Mouse (Mus musculus): ENCODE results near the gene Klf13.

Gene Klf13

DNA sequence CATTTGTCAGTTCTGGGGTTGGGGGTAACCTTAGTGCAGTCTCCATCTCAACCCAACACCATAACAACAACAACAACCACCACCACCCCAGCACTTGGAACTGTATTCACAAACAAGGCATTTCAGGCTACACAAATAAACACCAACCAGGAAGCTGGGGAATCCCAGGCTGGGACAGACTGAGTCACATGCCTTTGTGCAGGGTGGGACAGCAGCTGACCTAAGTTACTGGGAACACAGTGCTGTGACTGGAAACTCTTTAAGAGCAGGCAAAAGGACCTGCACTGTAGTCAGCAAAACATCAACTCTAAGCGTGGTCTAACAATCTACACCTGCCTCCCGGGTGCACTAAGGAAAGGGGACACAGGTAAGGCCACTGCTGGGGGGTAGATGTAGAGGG, 33.5 kb downstream of the Klf13 start:
- DNase-seq = no peak

- no peak for DNase-seq
These were observed 34.9 kb downstream of the Klf13 start for GRCm38 (mm10) chr7:63903635-63904380.

DNA sequence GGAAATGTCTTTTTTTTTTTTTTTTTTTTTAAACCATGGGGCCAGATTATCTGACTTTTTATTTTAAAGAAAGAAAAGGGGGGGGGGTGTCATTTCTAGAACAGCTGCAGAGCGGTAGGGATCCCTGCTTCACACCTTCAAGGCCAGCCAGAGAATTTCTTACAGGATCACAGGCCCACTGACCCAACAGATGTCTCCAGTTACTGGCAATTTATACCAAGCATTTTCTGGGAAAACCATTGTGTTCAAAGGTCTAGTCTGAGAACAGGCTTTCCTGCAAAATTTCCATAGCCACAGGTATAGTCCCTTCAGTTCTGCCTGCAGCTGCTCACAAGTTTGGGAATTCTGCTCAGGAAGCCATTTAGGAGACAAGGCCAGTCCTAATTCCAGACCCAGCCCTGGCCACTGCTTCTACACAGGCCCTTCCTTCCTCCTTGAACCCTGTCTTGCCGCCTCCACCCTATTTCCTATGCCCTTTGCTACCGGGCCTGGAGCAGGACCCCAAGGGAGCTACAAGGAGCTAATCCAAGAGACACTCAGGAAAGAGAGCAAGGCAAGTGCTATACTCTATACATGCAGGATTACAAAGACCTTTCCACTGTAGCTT, 36.0 kb downstream of the Klf13 start:
- DNase-seq = no peak

GRCm38 (mm10) chr7:63901942-63902341, 36.8 kb downstream of the Klf13 start:
- no peak for DNase-seq

DNA sequence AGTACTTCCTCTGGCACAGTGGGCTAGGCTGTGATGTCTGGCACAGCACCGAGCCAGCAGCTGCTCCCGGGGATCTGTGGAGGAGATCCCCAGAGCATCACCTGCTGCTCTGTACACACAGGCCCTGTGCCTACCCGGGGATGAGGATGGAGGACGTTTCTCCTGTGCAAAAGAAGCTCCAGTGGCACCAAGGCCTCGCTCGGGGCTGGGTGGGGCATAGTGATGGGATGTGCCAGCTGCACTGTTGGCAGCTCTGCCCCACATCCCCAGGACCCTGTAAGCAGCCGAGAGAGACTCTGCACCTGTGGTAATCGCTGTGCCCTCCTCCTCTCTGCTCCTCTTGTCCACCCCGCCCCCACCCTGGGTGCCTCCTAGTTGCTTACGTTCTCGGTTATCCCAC, 37.4 kb downstream of the Klf13 start:
- peak; percentile 20 for DNase-seq

DNA sequence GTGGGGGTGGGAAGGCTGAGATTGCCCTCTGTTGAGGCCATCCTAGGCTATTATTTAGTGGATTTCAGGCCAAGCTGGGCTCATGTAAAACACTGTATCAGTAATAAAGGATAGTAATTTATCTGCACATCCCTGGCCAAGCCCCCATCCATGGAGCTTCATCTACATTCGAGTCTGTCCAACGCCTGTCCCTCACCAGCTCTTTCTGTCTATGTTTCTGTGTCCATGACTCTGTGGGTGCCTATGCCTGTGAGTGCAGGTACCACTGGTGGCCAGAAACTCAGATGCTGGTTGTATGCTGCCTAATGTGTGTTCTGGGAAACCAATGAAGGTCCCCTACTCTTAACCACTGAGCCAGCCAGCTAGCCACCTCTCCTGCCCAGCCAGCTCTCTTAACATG, 38.3 kb downstream of the Klf13 start:
- no peak for DNase-seq

DNA sequence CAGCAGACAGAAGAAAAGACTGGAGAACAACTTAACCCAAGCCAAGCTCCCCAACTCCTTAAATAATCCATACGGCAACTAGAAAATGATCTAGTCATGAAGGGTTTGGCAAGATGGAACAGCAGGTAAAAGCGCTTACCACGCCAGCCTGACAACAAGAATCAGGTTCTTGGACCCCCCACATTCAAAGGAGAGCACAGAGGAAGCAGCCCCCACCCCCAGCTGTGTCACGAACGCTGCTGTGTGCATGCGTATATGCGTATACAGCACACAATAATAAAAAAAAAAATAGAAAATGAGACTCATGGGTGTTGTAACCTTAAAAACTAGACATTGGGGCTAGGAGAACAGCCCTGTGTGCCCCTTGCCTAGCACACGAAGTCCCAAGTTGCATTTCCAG, 38.8 kb downstream of the Klf13 start:
- no peak for DNase-seq

DNA sequence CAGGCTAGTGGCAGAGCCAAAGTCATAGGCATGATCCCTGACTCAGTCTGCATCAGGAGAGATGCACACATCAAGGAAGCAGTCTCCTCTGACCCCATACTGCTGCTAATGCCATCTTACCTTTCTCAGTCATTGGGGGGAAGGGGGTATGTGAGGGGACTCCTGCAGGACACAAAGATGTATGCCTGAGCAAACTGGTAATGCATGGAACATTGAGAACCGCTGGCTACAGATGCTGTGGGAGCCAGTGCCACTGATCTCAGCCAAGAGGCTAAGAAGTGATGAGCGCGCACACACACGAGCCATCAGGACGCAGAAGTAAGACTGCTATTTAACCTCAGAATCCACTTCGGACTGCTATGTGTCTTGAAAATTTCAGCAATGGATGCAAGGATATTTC, 40.5 kb downstream of the Klf13 start:
- no peak for DNase-seq

GRCm38 (mm10) chr7:63897655-63898054, 41.1 kb downstream of the Klf13 start:
- no peak for DNase-seq

GRCm38 (mm10) chr7:63896968-63897468, 41.7 kb downstream of the Klf13 start:
- peak; percentile 78 for DNase-seq

DNA sequence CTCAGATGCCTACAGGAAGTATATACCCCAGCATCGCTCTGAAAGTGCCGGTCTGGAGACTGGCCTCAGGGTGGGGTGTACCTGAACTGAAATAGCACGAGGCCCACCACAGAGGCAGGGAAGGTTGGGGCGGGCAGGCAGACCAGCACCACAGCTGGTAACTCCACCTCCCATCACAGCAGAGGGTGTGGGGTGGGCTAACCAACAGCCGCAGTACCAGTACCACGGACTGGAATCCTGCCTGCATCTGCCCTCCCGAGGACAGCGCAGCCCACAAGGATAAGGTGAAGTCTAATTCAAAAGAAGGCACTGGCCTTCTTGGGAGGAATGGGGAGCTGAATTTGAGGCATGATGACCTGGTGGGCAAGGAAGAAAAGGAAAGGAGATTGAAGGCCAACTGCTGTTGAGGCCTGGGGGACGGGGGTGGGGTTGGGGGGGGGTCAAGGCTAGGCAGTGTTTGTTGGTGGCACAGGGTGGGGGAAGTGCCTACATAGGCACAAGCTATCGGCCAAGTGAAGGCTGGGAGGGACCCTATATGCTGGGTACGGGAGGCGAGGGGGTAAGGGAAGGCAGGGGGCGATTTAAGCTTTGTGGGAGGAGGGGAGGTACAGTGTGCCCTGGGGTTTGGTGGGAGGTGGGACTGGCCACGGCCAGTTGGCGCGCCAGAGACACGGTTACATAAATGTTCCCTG, 42.3 kb downstream of the Klf13 start:
- DNase-seq = no peak

- DNase-seq = no peak
These were observed 43.5 kb downstream of the Klf13 start for GRCm38 (mm10) chr7:63895223-63895622.

GRCm38 (mm10) chr7:63894662-63895061, 44.1 kb downstream of the Klf13 start:
- no peak for DNase-seq

DNA sequence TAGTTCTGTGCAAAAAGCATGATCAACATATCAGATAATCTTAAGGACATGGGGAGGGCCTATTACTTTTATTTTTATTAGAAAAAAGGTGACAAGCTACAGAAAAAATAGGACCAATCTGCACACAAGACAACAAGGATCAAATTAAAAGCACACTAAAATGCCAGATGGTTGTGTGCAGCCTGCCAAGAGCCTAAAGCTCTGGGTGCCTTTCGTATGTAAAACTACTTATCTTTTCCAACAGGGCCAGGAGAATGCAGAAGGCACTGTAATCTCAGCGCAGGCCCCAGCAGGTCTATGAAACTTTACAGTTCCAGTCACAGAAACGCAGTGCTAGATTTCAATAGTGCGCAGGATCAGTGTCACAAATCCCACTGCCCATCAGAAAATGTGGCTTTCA, 45.0 kb downstream of the Klf13 start:
- no peak for DNase-seq

DNA sequence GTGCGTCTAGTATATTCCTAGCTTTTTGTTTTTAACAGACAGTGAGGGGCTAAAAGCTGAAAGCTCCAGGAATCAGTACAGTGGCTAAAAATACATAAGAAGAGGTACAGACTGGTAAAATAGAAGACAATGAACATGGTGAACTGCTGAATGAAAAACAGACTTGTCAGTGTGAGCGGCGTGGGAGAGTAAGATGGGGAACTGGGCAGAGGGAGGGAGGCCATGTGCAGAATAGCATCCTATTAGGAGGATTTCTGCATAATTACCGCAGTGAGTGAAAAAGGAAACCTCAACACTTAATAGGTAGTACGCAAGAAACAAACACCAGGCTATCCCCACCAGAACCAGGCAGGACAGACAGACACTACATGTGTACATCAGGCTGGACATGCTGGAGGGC, 45.5 kb downstream of the Klf13 start:
- no peak for DNase-seq

DNA sequence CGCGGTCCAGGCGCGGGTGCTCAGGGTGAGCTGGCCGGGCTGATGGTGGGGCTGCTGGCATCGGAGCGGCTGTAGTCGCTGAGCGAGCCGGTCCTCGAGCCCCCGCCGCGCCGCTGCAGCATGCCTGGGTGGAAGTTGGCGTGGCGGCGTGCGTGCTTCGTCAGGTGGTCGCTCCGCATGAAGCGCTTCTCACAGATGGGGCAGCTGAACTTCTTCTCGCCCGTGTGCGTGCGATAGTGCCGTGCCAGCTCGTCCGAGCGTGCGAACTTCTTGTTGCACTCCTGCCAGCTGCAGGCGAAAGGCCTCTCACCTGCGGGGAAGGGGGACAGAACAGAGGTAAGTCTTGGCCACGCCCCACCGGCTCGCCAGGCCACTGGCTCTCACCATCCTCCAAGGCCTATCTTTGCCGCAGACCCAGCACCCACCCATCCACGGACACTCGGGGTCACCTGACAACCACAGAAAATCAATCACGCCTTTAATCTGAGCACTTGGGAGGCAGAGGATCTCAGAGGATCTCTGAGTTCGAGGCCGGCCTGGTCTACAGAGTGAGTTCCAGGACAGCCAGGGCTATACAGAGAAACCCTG, 47.1 kb downstream of the Klf13 start:
- no peak for DNase-seq

DNA sequence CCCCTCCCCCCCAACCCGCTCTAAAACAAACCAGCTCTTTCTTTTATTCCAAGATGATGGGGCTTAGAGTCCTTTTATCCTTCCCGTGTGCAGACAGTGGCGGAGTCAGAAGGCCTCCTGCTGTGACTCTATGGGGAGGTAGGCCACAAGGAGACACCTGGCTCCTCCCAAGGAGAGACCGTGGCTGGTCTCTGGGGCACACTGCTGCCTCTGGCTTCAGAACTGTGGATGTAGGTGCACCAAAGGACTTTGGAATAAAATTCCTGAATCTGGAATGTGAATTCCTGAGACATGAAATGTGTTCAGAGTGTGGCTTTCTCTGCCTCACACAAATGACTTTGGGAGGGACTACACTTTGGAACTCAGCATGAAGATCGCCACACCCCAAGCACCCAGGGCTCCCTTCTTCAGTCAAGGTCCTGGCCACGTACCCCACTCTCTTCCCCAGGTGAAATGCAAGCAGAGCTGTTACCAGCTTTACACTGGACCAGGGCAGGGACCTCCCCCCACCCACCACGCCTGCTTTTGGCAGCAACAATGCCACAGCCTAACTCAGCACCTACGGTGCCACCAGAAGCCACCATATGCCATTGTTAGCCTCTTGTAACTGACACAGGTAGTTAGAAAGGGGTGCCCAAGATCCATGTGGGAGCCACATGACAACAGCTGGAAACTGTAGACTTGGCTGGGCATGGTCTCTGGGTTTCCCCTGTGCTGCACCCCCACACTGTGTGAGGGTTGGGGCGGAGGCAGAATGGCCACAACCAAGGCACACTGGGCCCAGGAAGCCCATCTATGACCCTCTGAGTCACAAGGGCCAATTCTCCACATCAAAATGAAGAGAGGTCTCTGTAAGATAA, 49.4 kb downstream of the Klf13 start:
- no peak for DNase-seq

GRCm38 (mm10) chr7:63888674-63889073, 50.0 kb downstream of the Klf13 start:
- DNase-seq = no peak

- DNase-seq = no peak
These were observed 51.1 kb downstream of the Klf13 start for GRCm38 (mm10) chr7:63887602-63888123.

DNA sequence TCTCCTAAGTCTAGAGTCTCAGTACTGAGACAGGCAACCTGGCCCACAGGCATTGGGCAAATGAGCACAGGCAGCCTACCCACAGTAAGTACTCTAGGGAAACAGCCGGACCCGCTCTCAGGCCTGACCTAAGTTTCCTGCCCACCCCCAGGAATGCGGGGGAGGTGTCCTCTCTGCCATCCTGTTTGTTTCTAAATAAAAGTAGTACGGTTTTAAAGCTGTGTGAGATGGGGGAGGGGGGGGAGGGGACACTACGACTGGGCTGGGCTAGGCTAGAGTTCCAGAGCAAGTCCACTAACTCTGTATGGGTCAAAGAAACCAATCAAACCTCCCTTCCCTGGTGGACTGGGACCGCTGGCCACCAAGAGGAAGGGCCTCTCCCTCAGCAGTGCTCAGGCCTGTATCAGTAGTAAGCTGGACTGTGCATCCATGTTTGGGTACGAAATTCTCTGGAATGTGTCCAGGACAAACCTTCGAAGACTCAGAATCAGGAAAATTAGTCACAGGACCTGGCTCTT, 51.6 kb downstream of the Klf13 start:
- DNase-seq = no peak

DNA sequence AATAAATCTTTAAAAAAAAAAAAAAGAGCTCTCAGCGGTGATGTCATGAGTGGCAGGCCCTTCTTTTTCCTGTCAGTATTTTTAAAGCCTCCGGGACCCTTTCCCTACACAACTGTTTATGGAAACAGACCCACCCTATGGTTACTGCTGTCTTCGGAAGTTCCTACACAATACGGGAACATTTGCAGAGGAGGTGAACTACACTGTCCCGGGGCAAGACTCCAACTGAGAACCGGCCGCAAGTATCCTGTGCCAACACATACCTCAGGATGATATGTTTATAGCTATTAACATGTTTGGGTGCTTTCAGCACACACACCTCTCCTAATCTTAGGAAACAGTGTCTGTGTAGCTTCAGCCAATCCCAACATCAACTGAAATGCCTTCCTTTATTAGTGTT, 53.7 kb downstream of the Klf13 start:
- no peak for DNase-seq

GRCm38 (mm10) chr7:63882739-63883138, 56.0 kb downstream of the Klf13 start:
- no peak for DNase-seq
